In the genomic region with DNA sequence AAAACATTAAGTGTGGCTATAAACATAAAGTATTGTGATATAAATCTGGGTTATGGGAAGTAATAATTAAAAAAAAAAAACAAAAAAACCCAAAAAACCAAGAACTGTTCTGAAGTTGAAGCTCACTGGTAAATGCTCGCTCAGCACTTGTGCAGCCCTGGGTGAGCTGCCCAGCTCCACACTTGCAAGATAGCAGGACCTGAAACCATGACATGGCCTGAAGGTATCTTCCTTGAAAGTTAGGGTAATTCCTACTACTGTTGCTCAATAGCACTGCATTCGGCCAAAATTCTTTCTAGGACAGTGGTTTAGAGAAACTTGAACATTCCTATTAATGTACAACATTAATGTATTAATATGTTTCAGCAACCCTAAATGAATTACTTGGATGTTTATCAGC, we compare ENCODE assay signal across 21 mouse cellular contexts. TPM values are rescaled to one million over a fixed set of nuclear protein-coding genes. Genes with fewer than 3 reads are reported as not detected.
"Had no signal": no experiment of that assay in that cellular context is flagged by ENCODE, and none has a peak within 500 bp of the region (broad histone marks: within the 10 kb centered on the region; RNA-seq: fewer than 3 reads in every experiment).

No protein-coding gene starts in this region.

- ATAC-seq: hindbrain, embryonic 16.5 days; hindbrain, postnatal 0 days; inflammation-experienced regulatory T-cells, adult 6 months; intestine, embryonic 15.5 days; intestine, embryonic 16.5 days; intestine, postnatal 0 days had no signal

- DNase-seq: heart, postnatal 14 days; heart, postnatal 36 days; heart, postnatal 4 days; kidney, adult 11 months; kidney, adult 18-20 months; kidney, adult 2 months; kidney, adult 8-10 months; kidney, adult 9 months; kidney, postnatal 10 days; kidney, postnatal 25 days; kidney, postnatal 36 days; kidney, postnatal 4 days; layer of hippocampus, adult 9-11 months; layer of hippocampus, postnatal 36 days had no signal

RNA-seq across cellular contexts. Expression of a gene that starts 20.5 kb away (rescaled TPM):
- total RNA-seq: hematopoietic stem cell, adult 5-6 weeks had no signal
